Mouse (Mus musculus) brain, embryonic 18.5 days (tissue): Measurements from ENCODE around the gene Btg4.

ENCODE experiments used
- DNase-seq: peaks from one replicate; pipeline ENCODE4 v3.0.0-alpha.2; 2012; ENCODE audit warnings: low read depth, low spot score

The Btg4 gene

GRCm38 (mm10) chr9:51060601-51061000 lies at the start of gene Btg4:
Gene Btg4 (plus strand): TSS chr9:51060901.
- no peak for DNase-seq

GRCm38 (mm10) chr9:51013644-51014043 lies 47.1 kb upstream of the Btg4 start:
- DNase-seq: no peak

GRCm38 (mm10) chr9:51015732-51016131 lies 45.0 kb upstream of the Btg4 start:
- DNase-seq: no peak

- DNase-seq: no peak
Observed at GRCm38 (mm10) chr9:51019670-51020069, 41.0 kb upstream of the Btg4 start.

GRCm38 (mm10) chr9:51020351-51020750 lies 40.4 kb upstream of the Btg4 start:
- DNase-seq: no peak

- DNase-seq: no peak
Observed at GRCm38 (mm10) chr9:51021123-51021795, 39.4 kb upstream of the Btg4 start.

GRCm38 (mm10) chr9:51026952-51027351 lies 33.7 kb upstream of the Btg4 start:
- DNase-seq: no peak

- no peak for DNase-seq
Observed at GRCm38 (mm10) chr9:51030147-51030546, 30.6 kb upstream of the Btg4 start.

- DNase-seq: no peak
Observed at GRCm38 (mm10) chr9:51031603-51032002, 29.1 kb upstream of the Btg4 start.

GRCm38 (mm10) chr9:51032291-51032690 lies 28.4 kb upstream of the Btg4 start:
- no peak for DNase-seq

- no peak for DNase-seq
Observed at GRCm38 (mm10) chr9:51032785-51033529, 27.7 kb upstream of the Btg4 start.

GRCm38 (mm10) chr9:51041491-51041980 lies 19.2 kb upstream of the Btg4 start:
- DNase-seq: no peak

- no peak for DNase-seq
Observed at GRCm38 (mm10) chr9:51042136-51042535, 18.6 kb upstream of the Btg4 start.

GRCm38 (mm10) chr9:51052180-51052579 lies 8.5 kb upstream of the Btg4 start:
- no peak for DNase-seq

- DNase-seq: no peak
Observed at GRCm38 (mm10) chr9:51056360-51057324, 4.1 kb upstream of the Btg4 start.

- no peak for DNase-seq
Observed at GRCm38 (mm10) chr9:51058951-51059521, 1.7 kb upstream of the Btg4 start.

- DNase-seq: no peak
Observed at GRCm38 (mm10) chr9:51068202-51068601, 7.5 kb downstream of the Btg4 start.

GRCm38 (mm10) chr9:51070801-51071200 lies 10.1 kb downstream of the Btg4 start:
- no peak for DNase-seq

GRCm38 (mm10) chr9:51075780-51076179 lies 15.1 kb downstream of the Btg4 start:
- DNase-seq: no peak

- no peak for DNase-seq
Observed at GRCm38 (mm10) chr9:51076300-51076978, 15.7 kb downstream of the Btg4 start.

- no peak for DNase-seq
Observed at GRCm38 (mm10) chr9:51076979-51077315, 16.2 kb downstream of the Btg4 start, which contains the start of gene Layn. Gene Layn (minus strand): TSS chr9:51077094.
